Mouse (Mus musculus): ENCODE results near the gene Slc6a9. TPM values are rescaled to one million over a fixed set of nuclear protein-coding genes. Genes with fewer than 3 reads are reported as not detected.

Gene Slc6a9
- polyA plus RNA-seq, 1 experiment = 45.8 TPM

GRCm38 (mm10) chr4:117840821-117841220, 6.5 kb downstream of the Slc6a9 start:
- no peak for DNase-seq (ENCODE audit: low read depth)
- no peak for TF ChIP-seq POLR2A (IDR thresholded peaks at IDR 0.05; ENCODE audit: borderline replicate concordance, extremely low read depth, insufficient read depth, insufficient read length, poor library complexity, severe bottlenecking)
- no peak for TF ChIP-seq CTCF (IDR thresholded peaks at IDR 0.05; ENCODE audit: borderline replicate concordance, extremely low read depth, insufficient read depth, insufficient read length)

- TF ChIP-seq CTCF (IDR thresholded peaks at IDR 0.05; ENCODE audit: borderline replicate concordance, extremely low read depth, insufficient read depth, insufficient read length) (no peak), POLR2A (IDR thresholded peaks at IDR 0.05; ENCODE audit: borderline replicate concordance, extremely low read depth, insufficient read depth, insufficient read length, poor library complexity, severe bottlenecking) (no peak)
- DNase-seq (ENCODE audit: low read depth) = no peak
Observed at GRCm38 (mm10) chr4:117841566-117841965, 7.3 kb downstream of the Slc6a9 start.

- no peak for DNase-seq (ENCODE audit: low read depth)
- no peak for TF ChIP-seq CTCF (IDR thresholded peaks at IDR 0.05; ENCODE audit: borderline replicate concordance, extremely low read depth, insufficient read depth, insufficient read length)
- no peak for TF ChIP-seq POLR2A (IDR thresholded peaks at IDR 0.05; ENCODE audit: borderline replicate concordance, extremely low read depth, insufficient read depth, insufficient read length, poor library complexity, severe bottlenecking)
Observed at GRCm38 (mm10) chr4:117843101-117843500, 8.8 kb downstream of the Slc6a9 start.

- TF ChIP-seq CTCF (IDR thresholded peaks at IDR 0.05; ENCODE audit: borderline replicate concordance, extremely low read depth, insufficient read depth, insufficient read length) = no peak
- TF ChIP-seq POLR2A (IDR thresholded peaks at IDR 0.05; ENCODE audit: borderline replicate concordance, extremely low read depth, insufficient read depth, insufficient read length, poor library complexity, severe bottlenecking) = no peak
Observed at GRCm38 (mm10) chr4:117844467-117844866, 10.2 kb downstream of the Slc6a9 start.

GRCm38 (mm10) chr4:117845316-117845715, 11.0 kb downstream of the Slc6a9 start:
- TF ChIP-seq CTCF (IDR thresholded peaks at IDR 0.05; ENCODE audit: borderline replicate concordance, extremely low read depth, insufficient read depth, insufficient read length) (no peak), POLR2A (IDR thresholded peaks at IDR 0.05; ENCODE audit: borderline replicate concordance, extremely low read depth, insufficient read depth, insufficient read length, poor library complexity, severe bottlenecking) (no peak)
- DNase-seq (ENCODE audit: low read depth) = no peak

More at GRCm38 (mm10) chr4:117844467-117844866, 10.2 kb downstream of the Slc6a9 start:
- no peak for DNase-seq (ENCODE audit: low read depth)

DNA sequence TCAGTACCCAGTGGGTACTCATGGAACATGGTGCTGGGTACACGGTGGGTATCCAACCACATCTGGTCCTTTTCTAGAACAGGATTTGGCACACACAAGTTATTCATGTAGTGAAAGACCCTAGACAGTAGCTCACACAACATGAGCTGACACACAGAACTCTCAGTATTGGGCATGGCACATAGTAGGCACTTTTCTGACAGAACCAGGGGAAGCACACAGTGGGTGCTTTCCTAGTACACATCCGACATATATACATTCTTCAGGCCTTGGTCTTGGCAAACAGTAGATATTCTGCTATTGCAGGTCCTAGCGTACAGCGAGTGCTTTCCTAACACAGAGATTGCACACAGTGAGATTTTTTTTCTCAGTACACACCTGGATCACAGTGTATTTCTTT, 12.0 kb downstream of the Slc6a9 start:
- TF ChIP-seq POLR2A (IDR thresholded peaks at IDR 0.05; ENCODE audit: borderline replicate concordance, extremely low read depth, insufficient read depth, insufficient read length, poor library complexity, severe bottlenecking) = no peak
- no peak for TF ChIP-seq CTCF (IDR thresholded peaks at IDR 0.05; ENCODE audit: borderline replicate concordance, extremely low read depth, insufficient read depth, insufficient read length)
- no peak for DNase-seq (ENCODE audit: low read depth)

- DNase-seq (ENCODE audit: low read depth) = peak; percentile 66
- TF ChIP-seq CTCF (IDR thresholded peaks at IDR 0.05; ENCODE audit: borderline replicate concordance, extremely low read depth, insufficient read depth, insufficient read length) (no peak), POLR2A (IDR thresholded peaks at IDR 0.05; ENCODE audit: borderline replicate concordance, extremely low read depth, insufficient read depth, insufficient read length, poor library complexity, severe bottlenecking) (no peak)
Observed at GRCm38 (mm10) chr4:117847011-117847410, 12.7 kb downstream of the Slc6a9 start.

GRCm38 (mm10) chr4:117849063-117849462, 14.8 kb downstream of the Slc6a9 start:
- TF ChIP-seq POLR2A (IDR thresholded peaks at IDR 0.05; ENCODE audit: borderline replicate concordance, extremely low read depth, insufficient read depth, insufficient read length, poor library complexity, severe bottlenecking) (no peak), CTCF (IDR thresholded peaks at IDR 0.05; ENCODE audit: borderline replicate concordance, extremely low read depth, insufficient read depth, insufficient read length) (no peak)
- DNase-seq (ENCODE audit: low read depth) = no peak

- TF ChIP-seq POLR2A (IDR thresholded peaks at IDR 0.05; ENCODE audit: borderline replicate concordance, extremely low read depth, insufficient read depth, insufficient read length, poor library complexity, severe bottlenecking) = no peak
- peak; percentile 46 for DNase-seq (ENCODE audit: low read depth)
Observed at GRCm38 (mm10) chr4:117849506-117849905, 15.2 kb downstream of the Slc6a9 start.

DNA sequence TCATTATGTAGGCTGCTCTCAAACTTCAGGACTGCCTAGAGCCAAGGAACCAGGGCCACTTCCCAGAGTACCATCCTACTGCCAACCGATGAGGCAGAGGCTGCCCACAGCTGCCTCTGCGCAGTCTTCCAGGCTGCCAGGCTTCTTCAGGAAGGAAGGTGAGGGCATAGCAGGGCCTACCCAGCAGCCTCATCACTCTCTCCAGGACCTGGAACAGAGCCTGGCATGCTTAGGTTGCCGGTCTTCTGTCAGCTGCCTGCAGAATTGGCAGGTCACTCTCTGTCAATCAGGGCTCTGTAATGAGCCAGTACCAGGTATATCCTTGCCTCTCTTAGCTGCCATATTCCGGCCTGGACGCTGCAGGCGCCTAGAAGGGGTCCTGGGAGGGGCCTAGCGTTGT, 15.9 kb downstream of the Slc6a9 start:
- DNase-seq (ENCODE audit: low read depth) = no peak

GRCm38 (mm10) chr4:117850871-117851270, 16.6 kb downstream of the Slc6a9 start:
- no peak for TF ChIP-seq POLR2A (IDR thresholded peaks at IDR 0.05; ENCODE audit: borderline replicate concordance, extremely low read depth, insufficient read depth, insufficient read length, poor library complexity, severe bottlenecking)
- no peak for TF ChIP-seq CTCF (IDR thresholded peaks at IDR 0.05; ENCODE audit: borderline replicate concordance, extremely low read depth, insufficient read depth, insufficient read length)
- DNase-seq (ENCODE audit: low read depth) = no peak

More for the DNA sequence above, 15.9 kb downstream of the Slc6a9 start:
- no peak for TF ChIP-seq POLR2A (IDR thresholded peaks at IDR 0.05; ENCODE audit: borderline replicate concordance, extremely low read depth, insufficient read depth, insufficient read length, poor library complexity, severe bottlenecking)
- no peak for TF ChIP-seq CTCF (IDR thresholded peaks at IDR 0.05; ENCODE audit: borderline replicate concordance, extremely low read depth, insufficient read depth, insufficient read length)

DNA sequence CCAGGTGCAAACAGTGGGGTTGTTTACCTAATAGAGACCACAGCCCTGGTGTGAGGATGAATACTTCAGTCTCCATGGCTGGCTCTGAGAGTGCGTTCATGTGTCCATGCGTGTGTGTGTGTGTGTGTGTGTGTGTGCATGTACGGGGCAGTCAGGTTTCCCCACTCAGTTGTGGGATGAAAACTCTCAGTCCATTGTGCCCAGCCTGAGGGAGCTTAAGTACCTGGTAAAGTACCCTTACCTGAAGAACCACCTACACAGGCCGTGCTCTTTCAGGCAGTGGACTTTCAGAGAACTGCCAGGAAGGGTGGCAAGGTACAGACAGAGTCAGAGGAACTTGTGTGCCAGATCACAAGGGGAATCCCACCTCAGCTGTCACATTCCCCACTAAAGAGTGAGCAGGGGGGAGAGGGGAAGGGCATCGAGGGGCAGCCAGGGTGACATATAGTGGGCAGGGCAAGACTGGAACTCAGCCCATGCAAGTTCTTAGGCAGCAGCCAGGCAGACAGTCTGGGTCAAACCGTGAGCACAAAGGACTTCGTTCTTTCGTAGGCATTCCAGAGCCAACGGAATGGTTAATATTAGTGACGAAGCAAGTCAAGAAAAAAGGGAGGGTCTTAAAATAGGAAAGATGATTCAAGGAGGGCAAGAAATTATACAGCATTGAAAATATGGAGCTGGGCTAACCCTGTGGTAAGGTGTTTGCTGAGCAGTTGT, 18.0 kb downstream of the Slc6a9 start:
- DNase-seq (ENCODE audit: low read depth) = no peak
- TF ChIP-seq POLR2A (IDR thresholded peaks at IDR 0.05; ENCODE audit: borderline replicate concordance, extremely low read depth, insufficient read depth, insufficient read length, poor library complexity, severe bottlenecking) = no peak
- no peak for TF ChIP-seq CTCF (IDR thresholded peaks at IDR 0.05; ENCODE audit: borderline replicate concordance, extremely low read depth, insufficient read depth, insufficient read length)

Data from brain, embryonic 14.5 days (tissue).